Comparison of ENCODE assay signal across 10 mouse cellular contexts in the genomic region with DNA sequence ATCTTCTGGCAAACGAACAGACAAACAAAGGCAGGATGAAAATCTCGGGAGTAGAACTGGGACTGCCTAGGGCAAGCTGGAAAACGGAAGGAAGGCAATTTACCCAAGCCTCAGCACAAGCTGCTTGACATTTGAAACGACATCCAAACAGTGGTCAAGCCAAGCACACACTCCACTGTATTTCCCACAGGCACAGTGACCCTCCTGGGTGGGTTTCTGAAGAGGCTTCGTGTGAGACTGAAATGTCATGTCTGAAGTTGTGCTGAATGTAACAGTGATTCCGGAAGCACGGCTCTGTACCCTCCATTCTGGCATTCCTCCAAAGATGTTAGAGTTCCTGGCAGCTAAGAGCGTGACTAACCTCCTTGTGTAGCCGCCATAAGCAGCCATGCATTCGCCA. TPM values are rescaled to one million over a fixed set of nuclear protein-coding genes. Genes with fewer than 3 reads are reported as not detected.
DNase-seq lines count a peak whose midpoint lies in the region; ATAC-seq and TF ChIP-seq lines count a peak whose summit lies in the region.
"Had no signal": no experiment of that assay in that cellular context is flagged by ENCODE, and none has a peak within 500 bp of the region (broad histone marks: within the 10 kb centered on the region; RNA-seq: fewer than 3 reads in every experiment).

No protein-coding gene starts in this region.

- DNase-seq in adrenal gland, adult 2 months, result peak; percentile 27
- no peak for DNase-seq in adrenal gland, adult 8-10 months
- no peak for DNase-seq in heart, postnatal 0 days (ENCODE audit: low spot score)
- no peak for DNase-seq in heart, adult 11 months
- peak; percentile 27 for DNase-seq in lung, postnatal 10 days
- no peak for DNase-seq in lung, adult 18-20 months
- DNase-seq in midbrain, postnatal 0 days (ENCODE audit: low spot score), result peak; percentile 86
- no peak for DNase-seq in thymus, postnatal 0 days (ENCODE audit: low spot score)

- peaks cover 25% of the 10 kb centered on the region for H3K4me1 ChIP-seq in heart, postnatal 0 days (ENCODE audit: control insufficient read depth, insufficient read depth)
- H3K4me1 ChIP-seq in midbrain, postnatal 0 days (ENCODE audit: insufficient read depth, low read length), result 0 out of 2 replicates have a peak, but pooled peaks cover 3% of the 10 kb centered on the region

- ATAC-seq in heart, postnatal 0 days (ENCODE audit: insufficient read depth, low read depth), result peak; percentile 49
- peak; percentile 60; the same call in 1 of the 2 replicates for ATAC-seq in midbrain, postnatal 0 days (ENCODE audit: low FRiP score)
- ATAC-seq: inflammation-experienced regulatory T-cells, adult 6 months had no signal

- no peaks in the 10 kb centered on the region for H3K9me3 ChIP-seq in heart, postnatal 0 days (replicated peaks; ENCODE audit: control insufficient read depth, low read length)
- H3K9me3 ChIP-seq in midbrain, postnatal 0 days (ENCODE audit: low read length), result no peaks in the 10 kb centered on the region

- peak overlapping the region; percentile 14 for H3K27ac ChIP-seq in heart, postnatal 0 days (ENCODE audit: low read depth)
- H3K27ac ChIP-seq in midbrain, postnatal 0 days (ENCODE audit: low read depth, low read length), result no peak overlapping the region

- TF ChIP-seq CTCF in heart, postnatal 0 days (IDR thresholded peaks at IDR 0.05; ENCODE audit: low read depth), result no peak
- TF ChIP-seq CTCF in midbrain, postnatal 0 days (IDR thresholded peaks at IDR 0.05), result no peak

- 32% methylated on average over 10 of the region's 10 CpGs for WGBS in heart, postnatal 0 days
- WGBS in midbrain, postnatal 0 days, result 49% methylated on average over 10 of the region's 10 CpGs

- no peaks in the 10 kb centered on the region for H3K27me3 ChIP-seq in heart, postnatal 0 days (ENCODE audit: control insufficient read depth, insufficient read depth, low read length)
- no peaks in the 10 kb centered on the region for H3K27me3 ChIP-seq in midbrain, postnatal 0 days (ENCODE audit: insufficient read depth, low read length)

- no peaks in the 10 kb centered on the region for H3K36me3 ChIP-seq in heart, postnatal 0 days (replicated peaks; ENCODE audit: control insufficient read depth, insufficient read depth, low read length)
- no peaks in the 10 kb centered on the region for H3K36me3 ChIP-seq in midbrain, postnatal 0 days (ENCODE audit: insufficient read depth, low read length)

- no peak overlapping the region for H3K4me3 ChIP-seq in heart, postnatal 0 days (ENCODE audit: low read depth, low read length)
- H3K4me3 ChIP-seq in midbrain, postnatal 0 days (ENCODE audit: low read depth, low read length), result no peak overlapping the region

- no peak for TF ChIP-seq EP300 in heart, postnatal 0 days (IDR thresholded peaks at IDR 0.05; ENCODE audit: low read depth)

- no peak overlapping the region for H3K9ac ChIP-seq in heart, postnatal 0 days (replicated peaks; ENCODE audit: low read depth, low read length)
- H3K9ac ChIP-seq in midbrain, postnatal 0 days (replicated peaks; ENCODE audit: low read length, poor library complexity, severe bottlenecking), result no peak overlapping the region

- no peak overlapping the region for H3K4me2 ChIP-seq in heart, postnatal 0 days (ENCODE audit: low read depth, low read length)
- H3K4me2 ChIP-seq in midbrain, postnatal 0 days (ENCODE audit: low read depth, low read length, poor library complexity, severe bottlenecking), result no peak overlapping the region

RNA-seq across cellular contexts. Expression of gene Gm5105, which starts 28.5 kb away (rescaled TPM):
- total RNA-seq in adrenal gland, adult 2 months (2021), result not detected
- polyA plus RNA-seq in adrenal gland, adult 2 months (2012; rRNA removed), result not detected in 2 replicates
- under 1 TPM in 1 of 4 experiments, not detected in 3; 0.30 TPM for total RNA-seq in adrenal gland, adult 8-10 months (2022)
- 0.11 and 1.4 TPM in 2 replicates for total RNA-seq in heart, postnatal 0 days (2014; rRNA removed; ENCODE audit: low replicate concordance)
- 0.41 and 0.64 TPM in 2 replicates for polyA plus RNA-seq in heart, postnatal 0 days (2015; fragmentation: Nextera tagmentation; extraction: Ambion mirVana)
- total RNA-seq in midbrain, postnatal 0 days (2014; rRNA removed), result not detected in 2 replicates
- polyA plus RNA-seq in midbrain, postnatal 0 days (2015; fragmentation: Nextera tagmentation; extraction: Ambion mirVana), result 0.11 and 0.12 TPM in 2 replicates
- polyA plus RNA-seq in thymus, postnatal 0 days (2015; fragmentation: Nextera tagmentation; extraction: Ambion mirVana), result not detected in 2 replicates
- total RNA-seq: liver, adult 2 months had no signal
- polyA plus RNA-seq: inflammation-experienced regulatory T-cells, adult 6 months; liver, adult 2 months had no signal

RNA-seq across cellular contexts. Expression of gene 1110002E22Rik, which starts 30.9 kb away (rescaled TPM):
- total RNA-seq in adrenal gland, adult 2 months (2021), result under 1 TPM in 1 of 2 experiments, not detected in 1; 0.06 TPM
- 0.01 TPM in 1 of 2 replicates, not detected in the other for polyA plus RNA-seq in adrenal gland, adult 2 months (2012; rRNA removed)
- total RNA-seq in adrenal gland, adult 8-10 months (2022), result under 1 TPM; 0.03 to 0.07 (median 0.04) TPM
- 30.8 and 32.5 TPM in 2 replicates for total RNA-seq in heart, postnatal 0 days (2014; rRNA removed; ENCODE audit: low replicate concordance)
- polyA plus RNA-seq in heart, postnatal 0 days (2015; fragmentation: Nextera tagmentation; extraction: Ambion mirVana), result 12.2 and 13.3 TPM in 2 replicates
- total RNA-seq in midbrain, postnatal 0 days (2014; rRNA removed), result 0.11 and 0.24 TPM in 2 replicates
- polyA plus RNA-seq in midbrain, postnatal 0 days (2015; fragmentation: Nextera tagmentation; extraction: Ambion mirVana), result 0.04 and 0.05 TPM in 2 replicates
- polyA plus RNA-seq in thymus, postnatal 0 days (2015; fragmentation: Nextera tagmentation; extraction: Ambion mirVana), result 0.10 and 0.14 TPM in 2 replicates
- polyA plus RNA-seq: inflammation-experienced regulatory T-cells, adult 6 months; liver, adult 2 months had no signal

RNA-seq across cellular contexts. Expression of gene Trmt10a, which starts 47.5 kb away (rescaled TPM):
- total RNA-seq in adrenal gland, adult 2 months (2021), result 10 to 100 TPM in 1 of 2 experiments, 1 to 10 TPM in 1; 9.8 to 11.0 TPM
- 0.69 and 1.4 TPM in 2 replicates for polyA plus RNA-seq in adrenal gland, adult 2 months (2012; rRNA removed)
- total RNA-seq in adrenal gland, adult 8-10 months (2022), result 1 to 10 TPM; 4.9 to 9.2 (median 7.0) TPM
- total RNA-seq in heart, postnatal 0 days (2014; rRNA removed; ENCODE audit: low replicate concordance), result 3.7 TPM in 2 replicates
- polyA plus RNA-seq in heart, postnatal 0 days (2015; fragmentation: Nextera tagmentation; extraction: Ambion mirVana), result 5.3 and 5.4 TPM in 2 replicates
- total RNA-seq in midbrain, postnatal 0 days (2014; rRNA removed), result 2.5 and 5.3 TPM in 2 replicates
- polyA plus RNA-seq in midbrain, postnatal 0 days (2015; fragmentation: Nextera tagmentation; extraction: Ambion mirVana), result 8.4 and 9.5 TPM in 2 replicates
- polyA plus RNA-seq in thymus, postnatal 0 days (2015; fragmentation: Nextera tagmentation; extraction: Ambion mirVana), result 9.5 and 10.4 TPM in 2 replicates

RNA-seq across cellular contexts. Expression of gene Mttp, which starts 49.0 kb away (rescaled TPM):
- total RNA-seq in adrenal gland, adult 2 months (2021), result 10 to 100 TPM in 1 of 2 experiments, 1 to 10 TPM in 1; 5.5 to 12.6 TPM
- polyA plus RNA-seq in adrenal gland, adult 2 months (2012; rRNA removed), result 0.51 and 0.68 TPM in 2 replicates
- 10 to 100 TPM in 2 of 4 experiments, 1 to 10 TPM in 2; 5.9 to 11.8 (median 8.8) TPM for total RNA-seq in adrenal gland, adult 8-10 months (2022)
- 1.5 and 3.9 TPM in 2 replicates for total RNA-seq in heart, postnatal 0 days (2014; rRNA removed; ENCODE audit: low replicate concordance)
- polyA plus RNA-seq in heart, postnatal 0 days (2015; fragmentation: Nextera tagmentation; extraction: Ambion mirVana), result 5.9 and 6.2 TPM in 2 replicates
- total RNA-seq in midbrain, postnatal 0 days (2014; rRNA removed), result 4.9 and 8.1 TPM in 2 replicates
- 6.1 and 6.7 TPM in 2 replicates for polyA plus RNA-seq in midbrain, postnatal 0 days (2015; fragmentation: Nextera tagmentation; extraction: Ambion mirVana)
- 8.6 and 9.9 TPM in 2 replicates for polyA plus RNA-seq in thymus, postnatal 0 days (2015; fragmentation: Nextera tagmentation; extraction: Ambion mirVana)

Comparison
In these comparisons a context has a peak if more than half of its experiments do, and no peak if none do; other contexts are left out.
1. DNase-seq: peak in adrenal gland, adult 2 months (single experiment), lung, postnatal 10 days (single experiment) and midbrain, postnatal 0 days (single experiment); none in adrenal gland, adult 8-10 months (single experiment), heart, postnatal 0 days (single experiment), heart, adult 11 months (single experiment), lung, adult 18-20 months (0 of 2) and thymus, postnatal 0 days (single experiment).
2. RNA of gene 1110002E22Rik, which starts 30.9 kb away (total RNA-seq): 30.8 to 32.5 TPM in heart, postnatal 0 days; 0.11 to 0.24 TPM in midbrain, postnatal 0 days, 0.03 to 0.07 TPM in adrenal gland, adult 8-10 months and 0.06 TPM in adrenal gland, adult 2 months; every median in the first group is over 10 times any median in the second.